In the genomic region with DNA sequence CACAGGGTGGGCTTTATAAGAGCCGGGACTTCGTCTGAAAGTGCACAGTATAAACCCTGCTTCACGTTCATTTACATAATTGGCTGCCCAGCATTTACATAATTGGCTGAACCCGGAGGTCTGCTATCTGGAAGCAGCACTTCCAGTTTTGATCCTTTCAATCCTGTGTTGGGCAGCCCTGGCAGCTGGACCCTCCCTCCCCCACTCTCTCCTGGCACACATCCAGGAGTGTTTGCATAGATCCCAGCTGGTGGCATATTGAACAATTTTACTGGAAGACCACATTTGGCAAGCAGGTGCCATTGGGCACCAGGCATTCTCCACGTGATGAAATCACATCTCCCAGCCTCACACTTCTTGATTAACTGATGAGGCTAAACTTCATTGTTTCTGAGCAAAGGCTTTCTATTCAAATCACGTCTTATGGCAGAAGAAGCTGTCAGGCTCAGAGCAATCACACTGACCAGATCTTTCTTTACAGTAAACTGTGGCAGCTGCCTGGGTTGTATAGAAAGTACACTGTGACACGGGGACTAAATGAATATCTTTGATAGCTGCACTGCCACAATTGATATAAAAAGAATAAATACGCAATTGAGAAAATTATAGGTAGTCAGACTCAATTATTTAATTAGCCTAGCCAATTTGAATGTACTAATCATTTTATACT, we compare ENCODE assay signal across 8 mouse cellular contexts. TPM values are rescaled to one million over a fixed set of nuclear protein-coding genes. Genes with fewer than 3 reads are reported as not detected.
DNase-seq lines count a peak whose midpoint lies in the region; ATAC-seq and TF ChIP-seq lines count a peak whose summit lies in the region.

No protein-coding gene starts in this region.

- DNase-seq in gastrocnemius, postnatal 14 days = peak; percentile 3
- no peak for DNase-seq in gastrocnemius, postnatal 36 days
- DNase-seq in brain, embryonic 14.5 days (ENCODE audit: low read depth) = peak; percentile 99
- no peak for DNase-seq in thymus, postnatal 14 days

- peak; percentile 96 for ATAC-seq in forebrain, embryonic 16.5 days
- ATAC-seq in kidney, embryonic 16.5 days (ENCODE audit: low FRiP score, low TSS enrichment) = peak; percentile 39
- peak; percentile 48; the same call in 1 of the 2 replicates for ATAC-seq in limb, embryonic 13.5 days (ENCODE audit: low FRiP score, low read depth)
- ATAC-seq in stomach, embryonic 14.5 days (ENCODE audit: insufficient number of reproducible peaks, insufficient read depth, low FRiP score, low read depth) = peak; percentile 37; the same call in 1 of the 2 replicates

- peaks cover 16% of the 10 kb centered on the region for H3K4me1 ChIP-seq in forebrain, embryonic 16.5 days (replicated peaks; ENCODE audit: control insufficient read depth, insufficient read depth, low read length)
- H3K4me1 ChIP-seq in kidney, embryonic 16.5 days (ENCODE audit: insufficient read depth, low read length) = no peaks in the 10 kb centered on the region
- H3K4me1 ChIP-seq in limb, embryonic 13.5 days = peaks cover 13% of the 10 kb centered on the region
- no peaks in the 10 kb centered on the region for H3K4me1 ChIP-seq in stomach, embryonic 14.5 days (ENCODE audit: control insufficient read depth, insufficient read depth, low read length)

- no peak for TF ChIP-seq CTCF in brain, embryonic 14.5 days (IDR thresholded peaks at IDR 0.05; ENCODE audit: borderline replicate concordance, extremely low read depth, insufficient read depth, insufficient read length)

- no peaks in the 10 kb centered on the region for H3K9me3 ChIP-seq in forebrain, embryonic 16.5 days (ENCODE audit: control insufficient read depth, low read length)
- no peaks in the 10 kb centered on the region for H3K9me3 ChIP-seq in kidney, embryonic 16.5 days (ENCODE audit: low read length)
- no peaks in the 10 kb centered on the region for H3K9me3 ChIP-seq in limb, embryonic 13.5 days
- no peaks in the 10 kb centered on the region for H3K9me3 ChIP-seq in stomach, embryonic 14.5 days (ENCODE audit: control insufficient read depth, low read depth, low read length)

- 2% methylated on average over 8 of the region's 8 CpGs for WGBS in forebrain, embryonic 16.5 days
- 46% methylated on average over 8 of the region's 8 CpGs for WGBS in kidney, embryonic 16.5 days
- WGBS in limb, embryonic 13.5 days = 27% methylated on average over 8 of the region's 8 CpGs
- WGBS in stomach, embryonic 14.5 days = 37% methylated on average over 8 of the region's 8 CpGs

- no peak overlapping the region; the same call in 1 of the 2 replicates for H3K4me3 ChIP-seq in forebrain, embryonic 16.5 days (replicated peaks; ENCODE audit: low read length)
- H3K4me3 ChIP-seq in kidney, embryonic 16.5 days (ENCODE audit: low read length) = no peak overlapping the region
- H3K4me3 ChIP-seq in limb, embryonic 13.5 days = no peak overlapping the region
- H3K4me3 ChIP-seq in stomach, embryonic 14.5 days (ENCODE audit: low read depth, low read length) = no peak overlapping the region

- peak overlapping the region; percentile 40 for H3K4me2 ChIP-seq in forebrain, embryonic 16.5 days (ENCODE audit: low read length)
- no peak overlapping the region for H3K4me2 ChIP-seq in kidney, embryonic 16.5 days (replicated peaks; ENCODE audit: low read depth, low read length)
- H3K4me2 ChIP-seq in limb, embryonic 13.5 days (replicated peaks) = peak overlapping the region; percentile 45
- H3K4me2 ChIP-seq in stomach, embryonic 14.5 days (replicated peaks; ENCODE audit: low read depth, low read length) = no peak overlapping the region

- intact Hi-C loops in gastrocnemius, postnatal 14 days (cut with DNase I; ENCODE audit: low total_unique reads) = no loop called here
- intact Hi-C loops in gastrocnemius, postnatal 36 days (cut with DNase I) = no loop called here

- no peaks in the 10 kb centered on the region for H3K27me3 ChIP-seq in forebrain, embryonic 16.5 days (replicated peaks; ENCODE audit: control insufficient read depth, insufficient read depth, low read length)
- H3K27me3 ChIP-seq in kidney, embryonic 16.5 days (ENCODE audit: insufficient read depth, low read length) = no peaks in the 10 kb centered on the region
- H3K27me3 ChIP-seq in limb, embryonic 13.5 days = no peaks in the 10 kb centered on the region
- no peaks in the 10 kb centered on the region for H3K27me3 ChIP-seq in stomach, embryonic 14.5 days (ENCODE audit: control insufficient read depth, insufficient read depth, low read length)

- no peaks in the 10 kb centered on the region for H3K36me3 ChIP-seq in forebrain, embryonic 16.5 days (ENCODE audit: control insufficient read depth, insufficient read depth)
- H3K36me3 ChIP-seq in kidney, embryonic 16.5 days (ENCODE audit: insufficient read depth, low read length) = no peaks in the 10 kb centered on the region
- H3K36me3 ChIP-seq in limb, embryonic 13.5 days = no peaks in the 10 kb centered on the region
- no peaks in the 10 kb centered on the region for H3K36me3 ChIP-seq in stomach, embryonic 14.5 days (ENCODE audit: control insufficient read depth, insufficient read depth, low read length)

- no peak overlapping the region for H3K9ac ChIP-seq in forebrain, embryonic 16.5 days (replicated peaks; ENCODE audit: low read depth, low read length)
- H3K9ac ChIP-seq in kidney, embryonic 16.5 days (replicated peaks; ENCODE audit: low read length) = no peak overlapping the region
- no peak overlapping the region for H3K9ac ChIP-seq in limb, embryonic 13.5 days
- no peak overlapping the region for H3K9ac ChIP-seq in stomach, embryonic 14.5 days (replicated peaks; ENCODE audit: low read depth, low read length)

- H3K27ac ChIP-seq in forebrain, embryonic 16.5 days (ENCODE audit: low read length) = peak overlapping the region; percentile 65
- H3K27ac ChIP-seq in kidney, embryonic 16.5 days (ENCODE audit: low read length) = no peak overlapping the region
- H3K27ac ChIP-seq in limb, embryonic 13.5 days = no peak overlapping the region
- no peak overlapping the region for H3K27ac ChIP-seq in stomach, embryonic 14.5 days (ENCODE audit: low read length)

- TF ChIP-seq POLR2A in brain, embryonic 14.5 days (IDR thresholded peaks at IDR 0.05; ENCODE audit: borderline replicate concordance, extremely low read depth, insufficient read depth, insufficient read length, poor library complexity, severe bottlenecking) = no peak

RNA-seq across cellular contexts. Expression of gene Ngly1, which starts 48.0 kb away (rescaled TPM):
- 10 to 100 TPM; 40.5 to 44.1 TPM for total RNA-seq in gastrocnemius, postnatal 14 days (2021)
- total RNA-seq in gastrocnemius, postnatal 36 days (2021) = 10 to 100 TPM; 46.5 to 50.7 TPM
- 13.0 and 13.7 TPM in 2 replicates for polyA plus RNA-seq in brain, embryonic 14.5 days (2012; rRNA removed)
- polyA plus RNA-seq in forebrain, embryonic 16.5 days (2015; fragmentation: Nextera tagmentation; extraction: Ambion mirVana) = 25.2 and 28.7 TPM in 2 replicates
- 37.8 and 38.7 TPM in 2 replicates for polyA plus RNA-seq in kidney, embryonic 16.5 days (2015; fragmentation: Nextera tagmentation; extraction: Ambion mirVana)
- 41.7 and 48.7 TPM in 2 replicates for polyA plus RNA-seq in limb, embryonic 13.5 days (2015; fragmentation: Nextera tagmentation; extraction: Ambion mirVana)
- polyA plus RNA-seq in stomach, embryonic 14.5 days (2014; fragmentation: Nextera tagmentation; extraction: Ambion mirVana) = 42.1 and 46.0 TPM in 2 replicates

RNA-seq across cellular contexts. Expression of gene Oxsm, which starts 48.5 kb away (rescaled TPM):
- total RNA-seq in gastrocnemius, postnatal 14 days (2021) = 10 to 100 TPM; 10.1 to 12.1 TPM
- total RNA-seq in gastrocnemius, postnatal 36 days (2021) = 10 to 100 TPM in 1 of 2 experiments, 1 to 10 TPM in 1; 9.3 to 11.6 TPM
- polyA plus RNA-seq in brain, embryonic 14.5 days (2012; rRNA removed) = 3.2 and 4.3 TPM in 2 replicates
- polyA plus RNA-seq in forebrain, embryonic 16.5 days (2015; fragmentation: Nextera tagmentation; extraction: Ambion mirVana) = 1.7 and 2.7 TPM in 2 replicates
- 3.1 and 3.8 TPM in 2 replicates for polyA plus RNA-seq in kidney, embryonic 16.5 days (2015; fragmentation: Nextera tagmentation; extraction: Ambion mirVana)
- polyA plus RNA-seq in limb, embryonic 13.5 days (2015; fragmentation: Nextera tagmentation; extraction: Ambion mirVana) = 1.4 and 1.6 TPM in 2 replicates
- polyA plus RNA-seq in stomach, embryonic 14.5 days (2014; fragmentation: Nextera tagmentation; extraction: Ambion mirVana) = 1.0 and 1.5 TPM in 2 replicates

Comparison
In these comparisons a context has a peak if more than half of its experiments do, and no peak if none do; other contexts are left out.
1. DNase-seq: peak in gastrocnemius, postnatal 14 days (single experiment) and brain, embryonic 14.5 days (single experiment); none in gastrocnemius, postnatal 36 days (0 of 2) and thymus, postnatal 14 days (single experiment).
2. ATAC-seq: peak in every context shown above with its lines; median percentile 96 in forebrain, embryonic 16.5 days; 48 in limb, embryonic 13.5 days; 39 in kidney, embryonic 16.5 days; 37 in stomach, embryonic 14.5 days.
3. H3K4me2 ChIP-seq: peak in forebrain, embryonic 16.5 days (single experiment) and limb, embryonic 13.5 days (single experiment); none in kidney, embryonic 16.5 days (single experiment) and stomach, embryonic 14.5 days (single experiment).